ENCODE assay signal across 9 mouse cellular contexts in the genomic region with DNA sequence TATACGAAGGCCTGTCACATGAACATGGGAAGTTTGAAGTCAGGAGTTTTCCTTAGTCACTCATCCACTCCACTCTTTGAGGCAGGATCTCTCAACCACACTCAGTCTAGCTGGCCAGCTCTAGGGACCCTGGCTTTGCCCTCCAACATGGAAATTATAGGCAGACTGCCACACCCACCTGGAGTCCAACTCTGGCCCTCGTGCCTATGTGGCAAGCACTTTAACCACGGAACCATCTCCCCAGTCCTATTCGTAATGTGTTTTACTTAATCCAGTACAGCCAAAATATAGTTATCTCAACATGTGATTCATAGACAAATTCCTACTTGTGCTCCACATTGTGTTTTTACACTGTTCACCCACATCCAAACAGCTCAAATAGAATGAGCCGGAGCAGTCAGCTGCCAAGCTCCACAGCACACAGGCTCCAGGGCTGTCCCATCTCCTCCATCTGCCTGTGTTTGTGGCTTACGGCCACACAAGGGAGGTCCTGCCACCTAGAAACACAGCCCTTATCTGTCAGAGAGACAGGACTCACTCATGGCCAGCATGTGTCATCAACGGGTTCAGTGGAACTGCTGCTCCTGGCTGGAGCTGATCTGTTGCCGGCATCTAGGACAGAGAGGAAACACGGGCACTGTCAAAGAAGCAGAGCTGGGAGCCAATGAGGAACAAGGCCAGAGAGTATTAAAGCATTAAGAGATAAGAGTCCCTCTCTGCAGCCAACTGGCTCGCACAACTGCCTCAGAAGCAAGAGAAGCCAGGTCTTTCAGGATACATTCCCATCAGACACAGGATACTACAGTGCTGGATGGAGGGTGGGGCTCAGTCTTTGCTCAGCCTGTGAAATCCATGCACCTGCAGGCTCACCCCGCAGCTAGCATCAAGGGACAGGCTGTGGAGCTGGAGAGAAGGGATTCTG. TPM values are rescaled to one million over a fixed set of nuclear protein-coding genes. Genes with fewer than 3 reads are reported as not detected.
DNase-seq lines count a peak whose midpoint lies in the region; ATAC-seq and TF ChIP-seq lines count a peak whose summit lies in the region.
"Had no signal": no experiment of that assay in that cellular context is flagged by ENCODE, and none has a peak within 500 bp of the region (broad histone marks: within the 10 kb centered on the region; RNA-seq: fewer than 3 reads in every experiment).

No protein-coding gene starts in this region.

- H3K9ac ChIP-seq in forebrain, embryonic 12.5 days = no peak overlapping the region
- H3K9ac ChIP-seq in heart, adult 2 months (ENCODE audit: low read depth, low read length) = no peak overlapping the region

- H3K4me3 ChIP-seq in forebrain, embryonic 10.5 days = no peak overlapping the region
- no peak overlapping the region for H3K4me3 ChIP-seq in forebrain, embryonic 12.5 days (replicated peaks)
- no peak overlapping the region for H3K4me3 ChIP-seq in heart, adult 2 months

- peaks cover 2% of the 10 kb centered on the region for H3K79me2 ChIP-seq in heart, adult 2 months (replicated peaks; ENCODE audit: control insufficient read depth, insufficient read depth, low read length)

- H3K4me2 ChIP-seq in forebrain, embryonic 12.5 days = no peak overlapping the region

- H3K4me1 ChIP-seq in forebrain, embryonic 10.5 days = peaks cover 25% of the 10 kb centered on the region
- peaks cover 24% of the 10 kb centered on the region for H3K4me1 ChIP-seq in forebrain, embryonic 12.5 days
- peaks cover 45% of the 10 kb centered on the region for H3K4me1 ChIP-seq in heart, adult 2 months (ENCODE audit: control insufficient read depth, insufficient read depth, low read length)

- intact Hi-C loops in heart, adult 2 months (cut with DNase I) = no loop called here

- no peaks in the 10 kb centered on the region for H3K27me3 ChIP-seq in forebrain, embryonic 10.5 days (ENCODE audit: poor library complexity, severe bottlenecking)
- no peaks in the 10 kb centered on the region for H3K27me3 ChIP-seq in forebrain, embryonic 12.5 days
- no peaks in the 10 kb centered on the region for H3K27me3 ChIP-seq in heart, adult 2 months (ENCODE audit: control insufficient read depth, insufficient read depth, low read length)

- ATAC-seq in forebrain, embryonic 12.5 days (ENCODE audit: low FRiP score) = no peak
- ATAC-seq in inflammation-experienced regulatory T-cells, adult 6 months = no peak

- H3K27ac ChIP-seq in forebrain, embryonic 10.5 days = 0 out of 2 replicates have a peak overlapping the region, but pooled peaks have one; percentile 21
- H3K27ac ChIP-seq in forebrain, embryonic 12.5 days = no peak overlapping the region
- peak overlapping the region; percentile 77 for H3K27ac ChIP-seq in heart, adult 2 months

- TF ChIP-seq CTCF in heart, adult 2 months (IDR thresholded peaks at IDR 0.05) = no peak

- H3K9me3 ChIP-seq in forebrain, embryonic 10.5 days = peaks cover 4% of the 10 kb centered on the region; the same call in 1 of the 2 replicates
- H3K9me3 ChIP-seq in forebrain, embryonic 12.5 days = no peaks in the 10 kb centered on the region

- 0 out of 2 replicates have a peak, but pooled peaks have one; percentile 33 for TF ChIP-seq POLR2A in heart, adult 2 months (IDR thresholded peaks at IDR 0.05; ENCODE audit: insufficient read depth, low read depth, low read length)

- no peak for DNase-seq in forebrain, embryonic 10.5 days (ENCODE audit: extremely low spot score, low spot score)
- DNase-seq in right cerebral cortex, adult 18-20 months = peak; percentile 59
- no peak for DNase-seq in right cerebral cortex, postnatal 14 days
- peak; percentile 72 to 84 for DNase-seq in heart, adult 2 months
- peak; percentile 74 for DNase-seq in layer of hippocampus, adult 9-11 months
- DNase-seq in telencephalon, adult 2 months (ENCODE audit: low read depth, low spot score) = peak; percentile 56

- peaks cover 74% of the 10 kb centered on the region for H3K36me3 ChIP-seq in forebrain, embryonic 10.5 days (replicated peaks)
- peaks cover 39% of the 10 kb centered on the region for H3K36me3 ChIP-seq in forebrain, embryonic 12.5 days (replicated peaks)
- peaks cover 4% of the 10 kb centered on the region for H3K36me3 ChIP-seq in heart, adult 2 months (ENCODE audit: control insufficient read depth, insufficient read depth, low read length)

- TF ChIP-seq EP300 in heart, adult 2 months (IDR thresholded peaks at IDR 0.05; ENCODE audit: insufficient read depth, low read depth, low read length) = peak; percentile 60; the same call in 1 of the 2 replicates

- WGBS in forebrain, embryonic 10.5 days = 91% methylated on average over 11 of the region's 11 CpGs
- 93% methylated on average over 11 of the region's 11 CpGs for WGBS in forebrain, embryonic 12.5 days
- WGBS in heart, adult 2 months = 22% methylated on average over 11 of the region's 11 CpGs

RNA-seq across cellular contexts. Expression of gene Rnf144a, which starts 10.0 kb away (rescaled TPM):
- 40.8 and 41.1 TPM in 2 replicates for polyA plus RNA-seq in forebrain, embryonic 10.5 days (2016; fragmentation: Nextera tagmentation; extraction: Ambion mirVana)
- 50.7 and 52.1 TPM in 2 replicates for polyA plus RNA-seq in forebrain, embryonic 12.5 days (2016; fragmentation: Nextera tagmentation; extraction: Ambion mirVana)
- total RNA-seq in heart, adult 2 months (2021) = 10 to 100 TPM; 12.7 to 13.4 TPM
- 11.5 and 17.2 TPM in 2 replicates for polyA plus RNA-seq in heart, adult 2 months (2012; rRNA removed)
- polyA plus RNA-seq in inflammation-experienced regulatory T-cells, adult 6 months (2017; shearing (Covaris generic)) = 1 to 10 TPM; 1.3 to 4.6 (median 3.6) TPM
- polyA plus RNA-seq: C2C12 had no signal

RNA-seq across cellular contexts. Expression of gene Rsad2, which starts 51.2 kb away (rescaled TPM):
- polyA plus RNA-seq in forebrain, embryonic 10.5 days (2016; fragmentation: Nextera tagmentation; extraction: Ambion mirVana) = 0.12 and 0.14 TPM in 2 replicates
- 0.36 and 0.79 TPM in 2 replicates for polyA plus RNA-seq in forebrain, embryonic 12.5 days (2016; fragmentation: Nextera tagmentation; extraction: Ambion mirVana)
- 10 to 100 TPM in 1 of 2 experiments, 1 to 10 TPM in 1; 7.4 to 14.4 TPM for total RNA-seq in heart, adult 2 months (2021)
- 6.9 and 8.2 TPM in 2 replicates for polyA plus RNA-seq in heart, adult 2 months (2012; rRNA removed)
- 1 to 10 TPM; 2.8 to 4.0 (median 3.0) TPM for polyA plus RNA-seq in inflammation-experienced regulatory T-cells, adult 6 months (2017; shearing (Covaris generic))
- polyA plus RNA-seq: C2C12 had no signal

Comparison
In these comparisons a context has a peak if more than half of its experiments do, and no peak if none do; other contexts are left out.
1. DNase-seq: peak in right cerebral cortex, adult 18-20 months (single experiment), heart, adult 2 months (2 of 2), layer of hippocampus, adult 9-11 months (single experiment) and telencephalon, adult 2 months (single experiment); none in forebrain, embryonic 10.5 days (single experiment) and right cerebral cortex, postnatal 14 days (single experiment).